Mouse (Mus musculus) spleen, adult 10 weeks (tissue): ENCODE data around the gene Gm20908. TPM values are rescaled to one million over a fixed set of nuclear protein-coding genes. Genes with fewer than 3 reads are reported as not detected.

Experiments
- polyA plus RNA-seq: library from polyadenylated mRNA; stranded (reverse); fragments of 350-450 nt; fragmentation: Illumina TruSeq; extraction: RNeasy Lipid Tissue Mini Kit (QIAGEN cat#74804); gene quantifications from one replicate; pipeline ENCODE4 v1.2.3, GENCODE M21; 2015; ENCODE audit warnings: low replicate concordance; ENCODE audit not compliant: insufficient read depth

Gm20908 gene
- polyA plus RNA-seq, result not detected

GRCm38 (mm10) chrY:64472966-64473365 is at the start of gene Gm20908:
Gene Gm20908 (plus strand): TSS chrY:64473266.

